Mouse (Mus musculus) telencephalon, adult 2 months (tissue): ENCODE measurements around the gene Rnf44.
A peak's percentile ranks its signal among the peaks of the same experiment; 100 is the strongest.

Experiments
- DNase-seq: peaks from one replicate; pipeline ENCODE4 v3.0.0-alpha.2; 2011; ENCODE audit warnings: low read depth, low spot score

The Rnf44 gene

DNA sequence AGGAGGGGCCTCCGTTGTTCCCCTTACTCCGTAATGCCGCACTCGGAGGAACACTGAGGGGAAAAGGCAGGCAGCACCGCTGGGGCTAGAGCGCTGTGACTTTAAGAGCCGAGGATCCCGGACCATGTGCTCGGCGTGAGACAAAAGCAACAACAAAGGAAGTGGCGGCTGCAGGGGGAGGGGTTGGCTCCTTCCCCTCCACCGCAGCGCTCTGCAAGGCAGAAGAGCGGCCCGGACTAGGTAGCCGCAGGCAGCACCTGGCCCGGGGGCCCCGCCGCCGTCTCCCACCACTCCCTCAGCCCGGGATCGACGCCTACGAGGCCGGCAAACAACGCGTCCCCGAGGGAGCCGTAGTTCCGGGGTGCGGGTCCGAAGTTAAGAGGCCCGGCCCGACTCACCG is 6.6 kb downstream of the Rnf44 start:
- peak; percentile 40 for DNase-seq

DNA sequence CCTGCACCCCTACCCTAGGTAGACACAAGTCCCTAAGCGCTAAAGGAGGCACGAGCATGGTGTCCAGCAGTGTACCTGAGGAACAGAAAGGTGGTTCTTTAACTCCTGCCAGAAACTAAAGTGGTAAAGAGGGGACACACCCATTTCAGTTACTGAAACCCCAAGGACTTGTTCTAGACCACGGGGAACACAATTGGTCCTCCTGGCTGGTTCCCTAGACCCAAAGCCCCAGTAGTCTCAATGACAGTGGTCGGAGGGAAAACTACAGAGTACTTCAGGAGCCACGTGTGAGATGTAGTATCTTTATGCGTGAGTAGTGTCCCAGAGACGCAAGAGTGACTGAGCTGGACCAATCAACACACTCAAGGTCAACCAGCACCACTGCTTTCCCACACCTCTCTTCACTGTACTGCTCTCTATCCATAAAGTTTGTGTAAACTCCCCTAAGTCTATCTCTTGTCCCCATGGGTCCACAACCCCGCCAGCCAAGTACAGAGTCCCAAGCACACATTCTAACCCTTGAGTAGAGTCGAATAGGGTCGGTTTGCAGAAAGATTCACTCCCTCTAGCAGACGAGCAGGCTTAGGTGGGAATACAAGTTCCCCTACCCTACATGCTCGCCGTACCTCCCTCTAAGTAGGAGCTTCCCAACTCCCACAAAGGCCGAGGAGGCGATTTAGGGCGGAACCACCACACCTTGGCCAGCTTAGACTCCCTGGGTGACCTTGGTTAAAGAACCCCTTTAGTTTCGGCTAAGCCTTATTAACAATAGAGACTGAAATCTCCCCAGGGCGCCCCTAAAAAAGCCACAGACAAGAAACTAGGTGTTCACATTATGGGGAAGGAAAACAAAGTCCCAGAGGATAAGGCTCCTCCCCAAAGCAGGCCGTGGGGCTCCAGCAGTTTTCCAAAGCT is 7.3 kb downstream of the Rnf44 start:
- DNase-seq: no peak

- DNase-seq: no peak
Measured at GRCm38 (mm10) chr13:54685174-54685573, 8.5 kb downstream of the Rnf44 start.

- DNase-seq: no peak
Measured at GRCm38 (mm10) chr13:54684140-54684896, 9.4 kb downstream of the Rnf44 start.

DNA sequence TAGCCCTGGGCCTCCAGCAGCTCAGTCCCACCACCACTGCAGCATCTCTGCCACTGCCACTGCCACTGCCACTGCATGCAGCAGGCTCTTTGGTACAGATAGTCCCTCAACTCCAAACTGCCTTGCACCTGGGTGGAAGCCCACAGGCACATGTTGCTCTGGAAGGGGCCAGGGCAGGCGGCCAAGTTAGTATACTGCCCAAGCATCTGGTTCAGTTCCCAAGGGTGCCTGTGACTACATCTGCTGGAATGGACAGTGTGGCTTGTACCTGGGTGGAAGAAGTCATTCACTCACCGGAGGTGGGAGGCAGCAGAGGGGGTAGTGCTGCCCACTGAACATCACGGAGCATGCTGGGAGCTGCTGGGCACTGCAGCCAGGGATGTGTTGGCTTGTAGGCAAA is 10.4 kb downstream of the Rnf44 start:
- DNase-seq: no peak

- DNase-seq: no peak
Measured at GRCm38 (mm10) chr13:54681291-54681690, 12.4 kb downstream of the Rnf44 start.

- no peak for DNase-seq
Measured at GRCm38 (mm10) chr13:54680184-54680853, 13.4 kb downstream of the Rnf44 start.

GRCm38 (mm10) chr13:54678263-54678662 is 15.4 kb downstream of the Rnf44 start:
- no peak for DNase-seq

GRCm38 (mm10) chr13:54675895-54676590 is 17.7 kb downstream of the Rnf44 start:
- DNase-seq: no peak

- DNase-seq: no peak
Measured at GRCm38 (mm10) chr13:54670491-54670890, 23.2 kb downstream of the Rnf44 start.

- DNase-seq: no peak
Measured at GRCm38 (mm10) chr13:54665062-54665461, 28.6 kb downstream of the Rnf44 start.

- no peak for DNase-seq
Measured at GRCm38 (mm10) chr13:54664509-54664908, 29.2 kb downstream of the Rnf44 start.

- no peak for DNase-seq
Measured at GRCm38 (mm10) chr13:54663999-54664398, 29.7 kb downstream of the Rnf44 start.

- DNase-seq: no peak
Measured at GRCm38 (mm10) chr13:54661358-54661757, 32.3 kb downstream of the Rnf44 start.

DNA sequence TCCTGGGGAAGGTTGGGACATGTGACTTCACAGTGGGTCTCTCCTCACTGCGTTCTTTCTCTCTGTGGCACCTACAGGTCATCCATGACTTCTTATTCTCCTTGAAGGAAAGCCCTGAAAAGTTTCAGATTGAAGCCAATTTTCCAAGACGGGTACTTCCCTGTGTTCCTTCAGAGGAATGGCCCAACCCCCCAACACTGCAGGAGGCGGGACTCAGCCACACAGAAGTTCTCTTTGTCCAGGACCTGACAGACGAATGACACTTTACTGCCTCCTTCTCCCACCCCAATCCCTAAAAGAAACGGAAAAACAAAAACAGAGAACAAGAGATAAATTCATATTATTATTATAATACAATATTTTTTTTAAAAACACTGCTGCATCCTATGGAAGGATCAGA is 32.8 kb downstream of the Rnf44 start:
- no peak for DNase-seq

DNA sequence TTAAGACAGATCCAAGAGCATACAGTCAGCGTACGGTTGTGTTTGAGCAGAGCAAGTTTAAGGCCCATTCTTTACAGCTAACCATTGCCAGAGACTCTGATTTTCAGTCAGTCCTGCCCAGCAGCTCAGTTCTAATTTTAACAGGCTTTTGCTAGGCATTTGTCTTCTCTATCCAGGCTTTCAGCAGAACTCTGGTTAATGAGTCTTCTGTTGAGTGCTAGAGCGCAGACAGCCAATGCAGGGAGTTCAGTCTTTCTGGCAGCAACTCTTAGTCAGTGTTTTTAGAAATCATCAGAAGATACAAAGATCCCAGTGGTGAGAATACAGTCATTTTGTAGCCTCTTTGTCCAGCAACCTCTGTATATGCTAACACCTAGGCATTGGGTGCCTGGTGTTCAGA is 43.2 kb downstream of the Rnf44 start:
- peak; percentile 13 for DNase-seq

- DNase-seq: no peak
Measured at GRCm38 (mm10) chr13:54635011-54635410, 58.7 kb downstream of the Rnf44 start.

DNA sequence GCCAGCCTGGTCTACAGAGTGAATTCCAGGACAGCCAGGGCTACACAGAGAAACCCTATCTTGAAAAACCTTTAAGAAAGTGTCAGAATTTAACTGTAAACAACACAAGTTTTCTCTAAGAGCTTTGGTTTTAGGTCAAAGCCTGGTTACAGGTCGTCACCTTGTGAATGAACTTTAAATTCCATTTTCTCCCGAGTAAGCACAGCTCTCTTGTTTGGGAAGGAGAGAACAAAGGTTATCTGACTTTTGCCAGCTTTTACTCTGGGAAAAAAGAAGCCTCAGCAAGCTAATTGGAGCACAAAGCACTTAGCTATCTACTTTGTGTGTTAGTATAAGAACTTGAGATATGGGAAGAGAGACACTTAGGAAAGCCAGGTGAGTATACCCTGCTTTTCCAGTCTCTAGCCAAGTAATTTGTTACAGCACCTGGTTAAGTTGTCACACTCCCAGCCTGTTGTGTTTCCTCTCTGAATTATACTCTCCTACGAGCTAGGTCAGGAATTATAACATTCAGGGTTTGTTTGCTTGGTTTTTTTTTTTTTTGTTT is 60.9 kb downstream of the Rnf44 start:
- DNase-seq: no peak
